Mouse (Mus musculus): ENCODE data around the gene Bcl7b.
"Not testable (repeated sequence)": the region's sequence is repeated elsewhere in the genome, so short reads cannot be mapped to it uniquely, and the experiment has no call there.

The Bcl7b gene

DNA sequence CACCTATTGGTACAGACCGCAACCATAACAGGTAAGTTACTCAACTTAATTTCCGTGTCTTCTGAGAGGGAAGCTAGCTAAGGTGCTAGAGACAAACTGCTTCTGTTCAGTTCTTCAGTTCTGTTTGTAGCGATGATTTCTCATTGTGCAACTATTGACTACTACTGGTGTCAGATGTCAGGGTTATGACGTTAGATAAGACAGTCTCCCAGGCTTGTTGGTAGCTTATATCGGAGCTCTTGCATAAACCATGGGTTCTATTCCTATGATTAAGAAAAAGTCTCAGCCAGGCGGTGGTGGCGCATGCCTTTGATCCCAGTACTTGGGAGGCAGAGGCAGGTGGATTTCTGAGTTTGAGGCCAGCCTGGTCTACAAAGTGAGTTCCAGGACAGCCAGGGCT lies 54.0 kb downstream of the Bcl7b start:
- no peak for DNase-seq

GRCm38 (mm10) chr5:135224169-135224568 lies 56.1 kb downstream of the Bcl7b start:
- no peak for DNase-seq

- not testable (repeated sequence) for DNase-seq
Observed at GRCm38 (mm10) chr5:135225879-135226278, 57.8 kb downstream of the Bcl7b start.

- no peak for DNase-seq
Observed at GRCm38 (mm10) chr5:135230186-135230585, 62.1 kb downstream of the Bcl7b start.

Measured in cerebellum, postnatal 10 days (tissue).